Mouse (Mus musculus) lung, adult 18-20 months (tissue): ENCODE data around the gene Timm10.
"Not testable (repeated sequence)": the region's sequence is repeated elsewhere in the genome, so short reads cannot be mapped to it uniquely, and the experiment has no call there.

Source experiments
- DNase-seq, 2 experiments: peaks; one replicate each; pipeline ENCODE4 v3.0.0; 2022; ENCODE audit warnings: mixed read lengths in 2 of 2

Timm10 gene

GRCm38 (mm10) chr2:84826488-84827282 lies at the start of gene Timm10:
TSS of gene Timm10 (plus strand) at chr2:84826997.
- peak; percentile 89 to 91 for DNase-seq

GRCm38 (mm10) chr2:84777706-84778105 lies 49.1 kb upstream of the Timm10 start:
- DNase-seq, result peak; percentile 31 to 67

GRCm38 (mm10) chr2:84779210-84779609 lies 47.6 kb upstream of the Timm10 start:
- no peak for DNase-seq

- no peak for DNase-seq
Observed at GRCm38 (mm10) chr2:84783315-84783714, 43.5 kb upstream of the Timm10 start.

- no peak for DNase-seq
Observed at GRCm38 (mm10) chr2:84783840-84784566, 42.8 kb upstream of the Timm10 start.

- no peak for DNase-seq
Observed at GRCm38 (mm10) chr2:84788316-84788715, 38.5 kb upstream of the Timm10 start.

GRCm38 (mm10) chr2:84790418-84790817 lies 36.4 kb upstream of the Timm10 start:
- no peak for DNase-seq

GRCm38 (mm10) chr2:84792516-84792915 lies 34.3 kb upstream of the Timm10 start:
- DNase-seq, result peak; percentile 52 to 60

GRCm38 (mm10) chr2:84793154-84793553 lies 33.6 kb upstream of the Timm10 start:
- DNase-seq, result no peak

GRCm38 (mm10) chr2:84793871-84794270 lies 32.9 kb upstream of the Timm10 start:
- no peak for DNase-seq

GRCm38 (mm10) chr2:84797833-84798492 lies 28.8 kb upstream of the Timm10 start:
- peak; percentile 76 to 80 for DNase-seq

GRCm38 (mm10) chr2:84798493-84798921 lies 28.3 kb upstream of the Timm10 start, which contains the start of gene Ube2l6:
TSS of gene Ube2l6 (plus strand) at chr2:84798828.
- peak; percentile 79 to 80 for DNase-seq

- DNase-seq, result peak; percentile 68 to 84
Observed at GRCm38 (mm10) chr2:84799041-84799561, 27.7 kb upstream of the Timm10 start.

- DNase-seq, result no peak
Observed at GRCm38 (mm10) chr2:84800304-84800703, 26.5 kb upstream of the Timm10 start.

- DNase-seq, result not testable (repeated sequence)
Observed at GRCm38 (mm10) chr2:84801223-84801622, 25.6 kb upstream of the Timm10 start.

- DNase-seq, result no peak
Observed at GRCm38 (mm10) chr2:84803963-84804362, 22.8 kb upstream of the Timm10 start.

- DNase-seq, result no peak
Observed at GRCm38 (mm10) chr2:84806546-84806945, 20.3 kb upstream of the Timm10 start.

- no peak for DNase-seq
Observed at GRCm38 (mm10) chr2:84809330-84809729, 17.5 kb upstream of the Timm10 start.

- no peak for DNase-seq
Observed at GRCm38 (mm10) chr2:84810526-84810885, 16.3 kb upstream of the Timm10 start.

- peak; percentile 88 to 92 for DNase-seq
Observed at GRCm38 (mm10) chr2:84810886-84811577, 15.8 kb upstream of the Timm10 start.

- DNase-seq, result no peak
Observed at GRCm38 (mm10) chr2:84811880-84812279, 14.9 kb upstream of the Timm10 start.

GRCm38 (mm10) chr2:84812676-84813075 lies 14.1 kb upstream of the Timm10 start:
- no peak for DNase-seq

GRCm38 (mm10) chr2:84819861-84820260 lies 6.9 kb upstream of the Timm10 start:
- no peak for DNase-seq
